Mouse (Mus musculus) kidney, embryonic 14.5 days (tissue): Measurements from ENCODE around the gene Fhit. TPM values are rescaled to one million over a fixed set of nuclear protein-coding genes. Genes with fewer than 3 reads are reported as not detected.

ENCODE experiments used
- ATAC-seq: fragments of 200-750 bp; cut with Nextera tagmentation; 2 replicates; pipeline ENCODE4 v1.8.0; 2017; ENCODE audit warnings: moderate number of reproducible peaks, mild to moderate bottlenecking, moderate TSS enrichment, moderate library complexity; ENCODE audit not compliant: low FRiP score, low TSS enrichment
- H3K27ac ChIP-seq: fragments of 300-500 bp; sonication (generic); 2 replicates; pipeline ENCODE4 v1.5.1; 2014; ENCODE audit warnings: low read depth, mild to moderate bottlenecking, low read length, moderate library complexity, mixed read lengths
- H3K27me3 ChIP-seq: fragments of 300-500 bp; sonication (generic); 2 replicates; pipeline ENCODE4 v1.6.1; 2014; ENCODE audit warnings: mild to moderate bottlenecking, low read length; ENCODE audit not compliant: control insufficient read depth, insufficient read depth
- H3K36me3 ChIP-seq: fragments of 300-500 bp; sonication (generic); 2 replicates; pipeline ENCODE4 v1.6.1; 2014; ENCODE audit warnings: low read length, mixed read lengths; ENCODE audit not compliant: control insufficient read depth, insufficient read depth
- H3K4me1 ChIP-seq: fragments of 300-500 bp; sonication (generic); 2 replicates; pipeline ENCODE4 v1.6.1; 2014; ENCODE audit warnings: low read length, mixed read lengths; ENCODE audit not compliant: control insufficient read depth, insufficient read depth
- H3K4me2 ChIP-seq: fragments of 300-500 bp; sonication (generic); replicated peaks from 2 replicates; pipeline ENCODE4 v1.6.1; 2014; ENCODE audit warnings: low read depth, mild to moderate bottlenecking, low read length
- H3K4me3 ChIP-seq: fragments of 300-500 bp; sonication (generic); 2 replicates; pipeline ENCODE4 v1.5.1; 2014; ENCODE audit warnings: mild to moderate bottlenecking, low read length
- H3K9ac ChIP-seq: fragments of 300-500 bp; sonication (generic); 2 replicates; pipeline ENCODE4 v1.6.1; 2014; ENCODE audit warnings: low read depth, mild to moderate bottlenecking, low read length, moderate library complexity
- H3K9me3 ChIP-seq: fragments of 300-500 bp; sonication (generic); 2 replicates; pipeline ENCODE4 v1.6.1; 2016; ENCODE audit warnings: low read length; ENCODE audit not compliant: control insufficient read depth
- WGBS: fragments of 180-500 bp; shearing (Covaris S2); extraction: QIAGEN DNeasy Blood & Tissue Kit; methylation state at CpG from one replicate; pipeline ENCODE4 v1.1.7; 2014; 5-methylcytosine and 5-hydroxymethylcytosine counted together
- polyA plus RNA-seq: library from polyadenylated mRNA; unstranded; fragments of >200 nt; fragmentation: Nextera tagmentation; extraction: Ambion mirVana; gene quantifications from 2 replicates; pipeline ENCODE4 v1.2.1, GENCODE M21; 2014

Fhit gene
- polyA plus RNA-seq, 1 experiment from 2014 or later, result 7.0 TPM

DNA sequence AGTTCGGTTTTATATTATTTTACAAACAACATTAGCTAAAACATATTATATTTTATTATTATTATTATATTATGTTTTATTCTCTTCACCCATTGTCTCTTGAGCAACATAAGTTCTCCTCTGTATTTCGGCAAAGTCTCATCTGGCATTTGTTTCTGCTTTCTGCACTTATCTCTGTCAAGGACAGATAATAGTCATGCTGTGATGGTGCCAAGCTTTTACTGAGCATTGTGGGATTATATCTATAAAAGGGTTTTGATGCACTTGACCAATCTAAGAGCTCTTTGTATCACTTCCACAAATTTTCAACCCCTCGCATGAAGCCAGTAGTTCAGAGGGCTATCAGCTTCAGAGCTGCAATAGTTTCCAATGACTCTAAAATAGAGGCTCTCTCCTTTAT lies 845.1 kb downstream of the Fhit start:
- Histone ChIP-seq H3K27ac (no peak overlapping the region), H3K9ac (no peak overlapping the region), H3K4me3 (no peak overlapping the region), H3K36me3 (no peaks in the 10 kb centered on the region), H3K9me3 (no peaks in the 10 kb centered on the region), H3K4me2 (no peak overlapping the region), H3K4me1 (no peaks in the 10 kb centered on the region), H3K27me3 (no peaks in the 10 kb centered on the region)
- ATAC-seq, result no peak
- 96% methylated on average over 3 of the region's 3 CpGs for WGBS

DNA sequence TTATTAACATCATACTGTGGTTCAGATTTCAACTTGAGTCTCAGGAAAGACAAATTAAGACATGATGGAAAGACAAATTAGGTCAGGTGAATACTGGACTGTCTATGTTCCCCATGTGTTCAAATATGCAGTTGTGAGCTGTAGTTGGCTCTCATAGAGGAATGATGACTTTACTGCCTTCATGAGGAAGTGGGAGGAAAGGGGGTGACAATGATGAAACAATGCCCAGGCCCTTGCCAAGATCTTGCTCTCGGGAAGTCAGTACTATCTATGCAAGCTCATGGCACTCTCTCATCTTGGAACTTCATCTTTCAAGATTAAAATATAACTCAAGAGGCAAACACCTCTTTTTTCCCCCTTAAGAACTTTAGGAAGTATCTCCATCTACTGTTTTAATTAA lies 849.6 kb downstream of the Fhit start:
- Histone ChIP-seq H3K27ac (no peak overlapping the region), H3K9me3 (no peaks in the 10 kb centered on the region), H3K27me3 (no peaks in the 10 kb centered on the region), H3K4me1 (no peaks in the 10 kb centered on the region), H3K4me2 (no peak overlapping the region), H3K9ac (no peak overlapping the region), H3K36me3 (no peaks in the 10 kb centered on the region), H3K4me3 (no peak overlapping the region)
- WGBS, result 76% methylated on average over 1 of the region's 1 CpGs
- no peak for ATAC-seq

DNA sequence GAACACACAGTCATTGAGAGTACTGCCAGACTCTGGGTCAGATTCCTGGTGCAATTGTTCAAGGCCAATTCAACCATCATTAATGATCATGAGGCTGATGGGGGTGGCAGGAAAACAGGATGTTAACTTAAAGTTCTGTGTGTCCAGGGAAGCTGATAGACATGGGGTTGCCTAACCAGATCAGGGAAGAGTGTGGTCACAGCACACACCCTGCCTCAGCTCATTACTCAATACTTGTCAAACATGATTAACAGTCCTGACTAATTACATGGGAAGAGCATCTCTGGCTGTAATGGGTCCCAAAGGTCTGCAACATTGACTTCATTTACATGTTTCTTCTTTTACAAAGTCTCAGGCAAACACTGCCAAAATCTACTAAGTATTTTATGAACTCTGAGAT lies 856.5 kb downstream of the Fhit start:
- no peak overlapping the region for H3K4me2 ChIP-seq
- no peak for ATAC-seq
- no peak overlapping the region for H3K9ac ChIP-seq
- no peaks in the 10 kb centered on the region for H3K27me3 ChIP-seq
- H3K4me3 ChIP-seq, result no peak overlapping the region
- no peaks in the 10 kb centered on the region for H3K9me3 ChIP-seq
- no peaks in the 10 kb centered on the region for H3K36me3 ChIP-seq
- H3K4me1 ChIP-seq, result no peaks in the 10 kb centered on the region
- H3K27ac ChIP-seq, result no peak overlapping the region

DNA sequence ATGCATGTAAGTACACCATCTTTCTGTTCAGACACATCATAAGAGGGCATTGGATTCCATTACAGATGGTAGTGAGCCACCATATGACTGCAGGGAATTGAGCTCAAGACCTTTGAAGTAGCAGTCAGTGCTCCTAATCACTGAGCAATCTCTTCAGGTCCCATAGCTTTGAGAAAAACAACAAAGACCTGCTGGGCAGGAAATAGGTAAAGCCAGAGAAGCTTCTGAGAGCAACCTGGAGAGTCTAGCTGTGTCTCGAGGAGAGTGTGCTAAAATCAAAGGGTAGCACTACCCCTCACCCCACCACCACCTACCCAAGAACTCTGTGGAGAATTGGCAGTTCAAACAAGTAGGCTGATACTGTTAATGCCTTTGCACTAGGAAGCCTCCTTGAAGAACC lies 860.3 kb downstream of the Fhit start:
- Histone ChIP-seq H3K4me3 (no peak overlapping the region), H3K36me3 (no peaks in the 10 kb centered on the region), H3K27me3 (no peaks in the 10 kb centered on the region), H3K4me1 (no peaks in the 10 kb centered on the region), H3K9ac (no peak overlapping the region), H3K4me2 (no peak overlapping the region), H3K9me3 (no peaks in the 10 kb centered on the region), H3K27ac (no peak overlapping the region)
- ATAC-seq, result no peak
- 29% methylated on average over 1 of the region's 1 CpGs for WGBS

DNA sequence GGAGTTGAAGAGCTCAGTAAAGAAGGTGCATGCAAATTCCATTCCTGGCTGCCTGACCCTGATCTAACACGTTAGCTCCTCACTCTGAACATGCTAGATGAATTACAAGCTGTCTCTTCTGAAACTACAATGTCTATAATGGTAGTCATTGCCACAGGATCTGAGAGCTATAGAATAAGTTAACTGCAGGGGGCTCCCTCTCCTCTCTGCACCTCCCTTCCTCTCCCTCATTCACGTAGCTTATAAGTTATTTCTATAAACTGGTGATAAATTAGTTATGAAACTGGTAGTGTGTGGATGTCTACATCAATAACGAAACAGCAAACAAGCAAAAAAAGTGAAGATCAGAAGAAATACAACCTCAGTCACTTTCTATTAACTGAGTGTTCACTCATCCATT lies 860.9 kb downstream of the Fhit start:
- ATAC-seq, result no peak
- H3K4me1 ChIP-seq, result no peaks in the 10 kb centered on the region

DNA sequence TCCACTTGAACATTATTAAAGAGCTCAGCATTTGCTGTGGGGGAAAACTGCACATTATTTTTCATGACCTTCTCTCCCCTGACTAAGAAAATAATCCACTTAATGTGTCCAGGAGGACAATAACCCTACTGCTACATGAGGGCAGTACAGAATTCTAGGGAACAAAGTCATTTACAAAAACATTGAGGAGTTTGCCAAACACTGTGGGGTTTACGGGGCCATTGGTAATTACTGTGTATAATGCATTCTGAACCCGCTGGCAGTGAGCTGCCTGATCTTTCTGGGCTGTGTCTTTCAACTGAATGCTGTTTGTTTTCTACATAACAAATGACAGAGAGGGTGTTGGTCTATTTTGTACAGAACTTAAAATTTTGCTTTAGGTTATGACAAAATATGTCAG lies 862.8 kb downstream of the Fhit start:
- Histone ChIP-seq H3K4me2 (no peak overlapping the region), H3K4me1 (no peaks in the 10 kb centered on the region), H3K4me3 (no peak overlapping the region), H3K9me3 (no peaks in the 10 kb centered on the region), H3K27me3 (no peaks in the 10 kb centered on the region), H3K27ac (no peak overlapping the region), H3K36me3 (no peaks in the 10 kb centered on the region), H3K9ac (no peak overlapping the region)
- 79% methylated on average over 2 of the region's 2 CpGs for WGBS
- no peak for ATAC-seq

More for the DNA sequence above, 860.9 kb downstream of the Fhit start:
- H3K9me3 ChIP-seq, result no peaks in the 10 kb centered on the region
- H3K36me3 ChIP-seq, result no peaks in the 10 kb centered on the region
- no peak overlapping the region for H3K27ac ChIP-seq
- WGBS, result 71% methylated on average over 3 of the region's 3 CpGs
- no peak overlapping the region for H3K4me2 ChIP-seq
- H3K9ac ChIP-seq, result no peak overlapping the region
- no peak overlapping the region for H3K4me3 ChIP-seq
- H3K27me3 ChIP-seq, result no peaks in the 10 kb centered on the region

DNA sequence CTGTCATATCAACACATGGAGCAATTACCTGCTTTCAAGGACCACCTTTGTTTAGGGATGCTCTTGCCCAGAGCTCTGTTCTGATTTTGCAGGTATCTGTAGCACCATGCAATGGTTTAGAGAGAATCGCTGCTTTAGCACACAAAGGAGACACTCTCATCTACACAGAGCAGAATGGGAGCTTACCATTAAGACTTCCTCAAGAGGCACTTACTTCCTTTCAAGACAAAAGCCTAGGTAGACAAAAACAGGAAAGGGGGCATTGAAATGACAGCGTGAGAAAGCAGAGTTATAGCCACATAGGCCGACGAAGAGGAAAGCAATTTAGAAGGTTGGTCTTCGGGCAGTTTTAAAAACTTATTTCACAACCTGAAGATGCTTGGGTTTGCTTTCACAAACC lies 872.8 kb downstream of the Fhit start:
- 85% methylated on average over 5 of the region's 5 CpGs for WGBS
- ATAC-seq, result no peak
- H3K4me3 ChIP-seq, result no peak overlapping the region

DNA sequence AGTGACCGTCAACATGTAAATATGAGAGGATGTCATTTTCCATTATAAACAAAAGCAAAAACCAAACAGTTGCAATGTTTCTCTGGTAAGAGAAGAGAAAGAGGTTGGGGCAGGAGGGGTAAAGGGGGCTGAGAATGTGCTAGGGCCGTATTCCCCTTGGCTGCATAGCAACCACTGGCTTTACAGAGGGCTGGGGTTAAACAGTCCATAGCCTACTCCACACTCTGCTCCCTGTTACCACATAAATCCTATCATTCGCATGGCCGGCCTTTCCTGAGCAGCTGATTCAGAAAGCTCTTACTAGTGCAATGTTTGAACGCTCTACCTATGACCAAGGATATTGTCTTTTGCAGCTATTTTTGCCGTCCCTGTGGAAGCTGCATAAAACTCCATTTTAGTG lies 875.8 kb downstream of the Fhit start:
- no peaks in the 10 kb centered on the region for H3K36me3 ChIP-seq
- no peak overlapping the region for H3K27ac ChIP-seq
- H3K27me3 ChIP-seq, result no peaks in the 10 kb centered on the region
- no peak for ATAC-seq
- no peak overlapping the region for H3K4me2 ChIP-seq
- no peaks in the 10 kb centered on the region for H3K4me1 ChIP-seq
- H3K9me3 ChIP-seq, result no peaks in the 10 kb centered on the region
- no peak overlapping the region for H3K4me3 ChIP-seq
- 72% methylated on average over 6 of the region's 6 CpGs for WGBS
- H3K9ac ChIP-seq, result no peak overlapping the region

More for the DNA sequence above, 872.8 kb downstream of the Fhit start:
- Histone ChIP-seq H3K27ac (no peak overlapping the region), H3K9ac (no peak overlapping the region), H3K27me3 (no peaks in the 10 kb centered on the region), H3K4me1 (no peaks in the 10 kb centered on the region), H3K4me2 (no peak overlapping the region), H3K9me3 (no peaks in the 10 kb centered on the region), H3K36me3 (no peaks in the 10 kb centered on the region)

DNA sequence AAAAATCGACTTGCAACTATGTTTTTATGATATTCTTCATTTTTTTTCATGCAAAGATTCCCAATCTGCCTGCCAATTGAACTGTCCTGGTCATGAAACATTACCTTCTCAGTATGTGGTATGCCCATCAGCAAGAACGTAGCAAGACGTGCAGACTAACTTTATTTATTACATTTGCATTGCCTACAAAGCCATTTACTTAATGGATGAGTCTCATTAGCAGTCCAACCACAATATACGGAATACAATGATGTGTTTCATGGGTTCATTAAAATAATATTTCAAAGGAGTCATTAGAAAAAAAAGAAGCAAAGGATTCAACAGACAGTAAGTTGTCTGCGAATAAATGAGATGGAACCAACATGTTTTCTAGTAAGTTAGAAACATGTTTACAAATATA lies 933.1 kb downstream of the Fhit start:
- Histone ChIP-seq H3K27me3 (no peaks in the 10 kb centered on the region), H3K9me3 (no peaks in the 10 kb centered on the region), H3K9ac (no peak overlapping the region), H3K4me3 (no peak overlapping the region), H3K36me3 (no peaks in the 10 kb centered on the region), H3K27ac (no peak overlapping the region), H3K4me2 (no peak overlapping the region), H3K4me1 (no peaks in the 10 kb centered on the region)
- 69% methylated on average over 5 of the region's 5 CpGs for WGBS
- no peak for ATAC-seq

DNA sequence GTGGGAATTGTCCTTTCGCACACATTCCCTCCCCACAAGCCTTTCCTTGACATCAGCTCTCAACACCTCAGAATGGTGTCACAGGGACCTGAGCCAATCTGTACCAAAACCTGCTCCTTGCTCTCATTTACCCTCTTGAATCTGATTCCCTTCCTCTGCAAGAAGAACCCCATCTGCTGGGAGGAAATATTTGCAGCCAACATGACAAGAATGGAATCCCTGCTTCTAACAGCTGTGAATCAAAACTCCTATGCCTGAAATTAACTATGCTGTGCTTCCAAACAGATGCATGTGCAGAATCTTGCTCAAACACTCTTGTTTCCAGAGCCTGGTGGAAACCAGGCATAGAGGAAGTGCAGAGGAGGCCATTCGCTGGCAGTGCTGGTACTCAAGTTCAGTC lies 940.0 kb downstream of the Fhit start:
- WGBS, result 86% methylated on average over 2 of the region's 2 CpGs

More for the DNA sequence above, 940.0 kb downstream of the Fhit start:
- Histone ChIP-seq H3K4me1 (no peaks in the 10 kb centered on the region), H3K4me2 (no peak overlapping the region), H3K9ac (no peak overlapping the region), H3K27ac (no peak overlapping the region), H3K4me3 (no peak overlapping the region), H3K27me3 (no peaks in the 10 kb centered on the region), H3K36me3 (no peaks in the 10 kb centered on the region), H3K9me3 (no peaks in the 10 kb centered on the region)
- ATAC-seq, result no peak
